Mouse (Mus musculus): ENCODE measurements at regions not wholly inside any gene's neighbourhood (a gene's known extent, or its start where the extent isn't known, plus 50 kb on each side); places are given as distances from the start of the nearest gene placed in this dataset.

- no peak for DNase-seq (ENCODE audit: low read depth, low spot score)
These were observed 210.7 kb upstream of the Grid2 start for GRCm38 (mm10) chr6:63044984-63045383.

- peak; percentile 54 for DNase-seq (ENCODE audit: low read depth, low spot score)
These were observed 191.1 kb upstream of the Grid2 start for GRCm38 (mm10) chr6:63064576-63064975.

GRCm38 (mm10) chr6:63088225-63088624 lies 167.5 kb upstream of the Grid2 start:
- no peak for DNase-seq (ENCODE audit: low read depth, low spot score)

DNA sequence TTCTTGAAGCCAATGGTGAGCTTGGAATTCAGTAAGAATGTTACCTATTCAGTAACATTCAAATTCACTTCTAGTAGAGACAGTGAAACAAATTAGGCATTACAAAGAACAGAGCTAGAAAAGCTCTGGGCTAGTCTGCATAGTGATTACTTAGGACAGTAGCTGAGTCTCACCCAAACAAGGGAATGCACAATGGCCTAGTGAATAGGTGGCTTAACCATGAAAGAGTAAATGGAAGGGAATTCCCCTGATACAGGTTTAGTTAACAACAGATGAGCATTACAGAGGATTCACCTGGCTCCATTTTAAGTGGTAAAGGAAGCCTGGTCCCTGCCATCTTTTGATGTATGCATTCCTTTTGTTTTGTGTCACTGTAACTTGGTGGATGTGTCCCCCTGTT lies 126.8 kb upstream of the Grid2 start:
- peak; percentile 86 for DNase-seq (ENCODE audit: low read depth, low spot score)

DNA sequence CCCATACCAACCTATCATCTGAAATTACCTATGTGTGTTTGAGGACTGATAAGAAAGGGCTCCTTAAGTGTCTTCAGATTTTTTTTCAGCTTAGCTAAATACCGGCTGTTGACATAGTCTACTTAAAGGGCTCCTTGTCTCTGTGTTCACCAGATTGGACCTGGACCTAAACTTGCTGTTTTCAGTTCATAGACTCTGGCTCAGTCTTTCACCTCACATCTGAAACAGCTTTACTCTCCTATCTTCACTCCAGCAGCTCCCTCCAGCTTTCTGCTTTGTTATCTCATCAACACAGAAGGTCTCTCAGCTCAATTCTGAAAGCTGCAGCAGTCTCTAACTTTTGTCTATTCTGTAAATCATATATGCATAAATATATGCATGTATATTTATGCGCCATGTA lies 106.4 kb upstream of the Grid2 start:
- no peak for DNase-seq (ENCODE audit: low read depth, low spot score)

- no peak for DNase-seq (ENCODE audit: low read depth, low spot score)
These were observed 75.5 kb upstream of the Grid2 start for GRCm38 (mm10) chr6:63180210-63180609.

All from R1 (cell line).